Mouse (Mus musculus): Measurements from ENCODE around the gene Cdk10. TPM values are rescaled to one million over a fixed set of nuclear protein-coding genes. Genes with fewer than 3 reads are reported as not detected.

The Cdk10 gene
- total and polyA plus RNA-seq, 3 experiments, result 24.8 to 35.7 (median 33.9) TPM

- Histone ChIP-seq H3K27me3 (replicated peaks) (peaks cover 5% of the 10 kb centered on the region), H3K4me1 (ENCODE audit: control insufficient read depth in 1 of 2, insufficient read depth in 2 of 2) (peaks cover 0 to 17% of the 10 kb centered on the region in 2 experiments; a peak in 2 of 4 replicates), H3K4me2 (ENCODE audit: insufficient read depth, low read depth, poor library complexity, severe bottlenecking) (no peak overlapping the region), H3K79me2 (replicated peaks; ENCODE audit: control insufficient read depth, extremely low read depth, insufficient read depth, poor library complexity, severe bottlenecking) (peaks cover 16% of the 10 kb centered on the region), H3K27ac (ENCODE audit: insufficient read depth, low read depth) (no peak overlapping the region), H3K36me3 (replicated peaks in 1 of 2; ENCODE audit: control insufficient read depth in 1 of 2, insufficient read depth in 1 of 2, low read length in 1 of 2) (peaks cover 2 to 6% of the 10 kb centered on the region in 2 experiments), H3K9ac (ENCODE audit: insufficient read depth, low read depth) (no peak overlapping the region), H3K9me3 (replicated peaks; ENCODE audit: low read length) (no peaks in the 10 kb centered on the region), H3K4me3 (replicated peaks in 1 of 3; ENCODE audit: low read depth in 2 of 3, low read length in 2 of 3, poor library complexity in 1 of 3) (no peak overlapping the region)
- no peak for DNase-seq (ENCODE audit: extremely low read depth)
- TF ChIP-seq MYC (IDR thresholded peaks at IDR 0.05; ENCODE audit: low read depth, low read length) (no peak), CHD1 (IDR thresholded peaks at IDR 0.05; ENCODE audit: low read depth, low read length) (no peak), MAX (IDR thresholded peaks at IDR 0.05; ENCODE audit: low read length) (no peak), NELFE (IDR thresholded peaks at IDR 0.05; ENCODE audit: low read depth, low read length) (no peak), EP300 (IDR thresholded peaks at IDR 0.05; ENCODE audit: low read length) (no peak), CTCF (conservative IDR thresholded peaks at IDR 0.05 in 1 of 2, IDR thresholded peaks at IDR 0.05 in 1 of 2; ENCODE audit: low read depth in 2 of 2, low read length in 2 of 2) (no peak)
- in situ Hi-C loops (cut with MboI; ENCODE audit: low pct_ligation_motif_present, low pct_unique_long_range_greater_than_20kb, low sequenced_read_pairs), result no loop called here
- dilution Hi-C loops (cut with MboI; ENCODE audit: extremely low pct_ligation_motif_present, extremely low pct_unique_long_range_greater_than_20kb, low sequenced_read_pairs), result no loop called here
These were observed 9.2 kb upstream of the Cdk10 start for GRCm38 (mm10) chr8:123215430-123215829.

GRCm38 (mm10) chr8:123220917-123221316 is 3.7 kb upstream of the Cdk10 start:
- Histone ChIP-seq H3K9me3 (replicated peaks; ENCODE audit: low read length) (no peaks in the 10 kb centered on the region), H3K27me3 (replicated peaks) (no peaks in the 10 kb centered on the region), H3K79me2 (replicated peaks; ENCODE audit: control insufficient read depth, extremely low read depth, insufficient read depth, poor library complexity, severe bottlenecking) (no peaks in the 10 kb centered on the region), H3K9ac (ENCODE audit: insufficient read depth, low read depth) (no peak overlapping the region), H3K4me2 (ENCODE audit: insufficient read depth, low read depth, poor library complexity, severe bottlenecking) (no peak overlapping the region), H3K4me3 (replicated peaks in 1 of 3; ENCODE audit: low read depth in 2 of 3, low read length in 2 of 3, poor library complexity in 1 of 3) (no peak overlapping the region), H3K4me1 (ENCODE audit: control insufficient read depth in 1 of 2, insufficient read depth in 2 of 2) (peaks cover 0 to 15% of the 10 kb centered on the region in 2 experiments; a peak in 2 of 4 replicates), H3K36me3 (replicated peaks in 1 of 2; ENCODE audit: control insufficient read depth in 1 of 2, insufficient read depth in 1 of 2, low read length in 1 of 2) (peaks cover 0 to 1% of the 10 kb centered on the region in 2 experiments), H3K27ac (ENCODE audit: insufficient read depth, low read depth) (no peak overlapping the region)
- dilution Hi-C loops (cut with MboI; ENCODE audit: extremely low pct_ligation_motif_present, extremely low pct_unique_long_range_greater_than_20kb, low sequenced_read_pairs), result no loop called here
- DNase-seq (ENCODE audit: extremely low read depth), result no peak
- TF ChIP-seq JUN (IDR thresholded peaks at IDR 0.05; ENCODE audit: insufficient read depth, low read depth, low read length) (no peak), USF2 (conservative IDR thresholded peaks at IDR 0.05; ENCODE audit: low read depth, low read length) (no peak), POLR2A (IDR thresholded peaks at IDR 0.05; ENCODE audit: low read depth, low read length) (no peak), ZMIZ1 (IDR thresholded peaks at IDR 0.05; ENCODE audit: low read depth, low read length) (no peak), MAZ (IDR thresholded peaks at IDR 0.05; ENCODE audit: low read depth, low read length) (no peak), RCOR1 (conservative IDR thresholded peaks at IDR 0.05; ENCODE audit: low read depth, low read length) (no peak), EP300 (IDR thresholded peaks at IDR 0.05; ENCODE audit: low read length) (no peak), MEF2A (IDR thresholded peaks at IDR 0.05; ENCODE audit: borderline replicate concordance, low read depth, low read length) (no peak)
- in situ Hi-C loops (cut with MboI; ENCODE audit: low pct_ligation_motif_present, low pct_unique_long_range_greater_than_20kb, low sequenced_read_pairs), result no loop called here

GRCm38 (mm10) chr8:123228416-123228815 is 3.8 kb downstream of the Cdk10 start:
- no peak for DNase-seq (ENCODE audit: extremely low read depth)
- dilution Hi-C loops (cut with MboI; ENCODE audit: extremely low pct_ligation_motif_present, extremely low pct_unique_long_range_greater_than_20kb, low sequenced_read_pairs), result no loop called here
- H3K27ac ChIP-seq (ENCODE audit: insufficient read depth, low read depth), result no peak overlapping the region
- no peak overlapping the region for H3K9ac ChIP-seq (ENCODE audit: insufficient read depth, low read depth)
- H3K4me2 ChIP-seq (ENCODE audit: insufficient read depth, low read depth, poor library complexity, severe bottlenecking), result no peak overlapping the region
- H3K27me3 ChIP-seq (replicated peaks), result no peaks in the 10 kb centered on the region
- H3K79me2 ChIP-seq (replicated peaks; ENCODE audit: control insufficient read depth, extremely low read depth, insufficient read depth, poor library complexity, severe bottlenecking), result no peaks in the 10 kb centered on the region
- peaks cover 31 to 63% of the 10 kb centered on the region in 2 experiments for H3K36me3 ChIP-seq (replicated peaks in 1 of 2; ENCODE audit: control insufficient read depth in 1 of 2, insufficient read depth in 1 of 2, low read length in 1 of 2)
- in situ Hi-C loops (cut with MboI; ENCODE audit: low pct_ligation_motif_present, low pct_unique_long_range_greater_than_20kb, low sequenced_read_pairs), result no loop called here
- peaks cover 0 to 16% of the 10 kb centered on the region in 2 experiments; a peak in 2 of 4 replicates for H3K4me1 ChIP-seq (ENCODE audit: control insufficient read depth in 1 of 2, insufficient read depth in 2 of 2)
- H3K9me3 ChIP-seq (replicated peaks; ENCODE audit: low read length), result no peaks in the 10 kb centered on the region
- no peak for TF ChIP-seq USF2 (conservative IDR thresholded peaks at IDR 0.05; ENCODE audit: low read depth, low read length)
- TF ChIP-seq ETS1 (conservative IDR thresholded peaks at IDR 0.05; ENCODE audit: low read depth, low read length), result no peak
- no peak for TF ChIP-seq BHLHE40 (IDR thresholded peaks at IDR 0.05; ENCODE audit: low read depth, low read length)
- TF ChIP-seq MAFK (IDR thresholded peaks at IDR 0.05; ENCODE audit: insufficient replicate concordance, low read length), result no peak
- TF ChIP-seq TBP (conservative IDR thresholded peaks at IDR 0.05; ENCODE audit: low read depth, low read length), result no peak
- no peak for TF ChIP-seq MAX (IDR thresholded peaks at IDR 0.05; ENCODE audit: low read length)
- TF ChIP-seq NELFE (IDR thresholded peaks at IDR 0.05; ENCODE audit: low read depth, low read length), result no peak
- no peak for TF ChIP-seq CTCF (conservative IDR thresholded peaks at IDR 0.05 in 1 of 2, IDR thresholded peaks at IDR 0.05 in 1 of 2; ENCODE audit: low read depth in 2 of 2, low read length in 2 of 2)
- no peak for TF ChIP-seq GABPA (IDR thresholded peaks at IDR 0.05; ENCODE audit: insufficient replicate concordance, low read depth, low read length)
- no peak for TF ChIP-seq HCFC1 (IDR thresholded peaks at IDR 0.05; ENCODE audit: low read depth, low read length)
- no peak for TF ChIP-seq RCOR1 (conservative IDR thresholded peaks at IDR 0.05; ENCODE audit: low read depth, low read length)
- no peak for TF ChIP-seq PAX5 (IDR thresholded peaks at IDR 0.05; ENCODE audit: low read length)
- no peak for TF ChIP-seq KAT2A (IDR thresholded peaks at IDR 0.05; ENCODE audit: insufficient replicate concordance, low read length)
- no peak for TF ChIP-seq MXI1 (IDR thresholded peaks at IDR 0.05; ENCODE audit: low read depth, low read length)
- no peak overlapping the region for H3K4me3 ChIP-seq (replicated peaks in 1 of 3; ENCODE audit: low read depth in 2 of 3, low read length in 2 of 3, poor library complexity in 1 of 3)

All from CH12.LX (cell line).